Mouse (Mus musculus) olfactory bulb, adult 2 months (tissue): ENCODE data around the gene Ddo.

Source experiments
- CTCF ChIP-seq: fragments of 200-500 bp; IDR thresholded peaks from 2 replicates; pipeline ENCODE4 v1.5.1; 2012; ENCODE audit warnings: low read depth, mild to moderate bottlenecking, low read length, moderate library complexity; ENCODE audit not compliant: insufficient read depth
- POLR2A ChIP-seq: fragments of 200-500 bp; IDR thresholded peaks from 2 replicates; pipeline ENCODE4 v1.6.1; 2012; ENCODE audit warnings: mild to moderate bottlenecking, low read depth, low read length, moderate library complexity; ENCODE audit not compliant: insufficient read depth

GRCm38 (mm10) chr10:40713829-40714228 lies 84.0 kb downstream of the Ddo start:
- no peak for TF ChIP-seq POLR2A
- no peak for TF ChIP-seq CTCF
